Mouse (Mus musculus) kidney, postnatal 0 days (tissue): ENCODE results near the gene Insyn1. TPM values are rescaled to one million over a fixed set of nuclear protein-coding genes. Genes with fewer than 3 reads are reported as not detected.

Experiments used
- ATAC-seq: fragments of 200-750 bp; cut with Nextera tagmentation; replicated peaks from 2 replicates; pipeline ENCODE4 v1.8.0; 2017; ENCODE audit warnings: low read depth, moderate number of reproducible peaks, moderate TSS enrichment, moderate library complexity; ENCODE audit not compliant: low FRiP score
- DNase-seq: peaks from one replicate; pipeline ENCODE4 v3.0.0-alpha.2; 2016; ENCODE audit warnings: low spot score
- H3K27ac ChIP-seq: fragments of 300-500 bp; sonication (generic); 2 replicates; pipeline ENCODE4 v1.5.1; 2014; ENCODE audit warnings: mild to moderate bottlenecking
- H3K27me3 ChIP-seq: fragments of 300-500 bp; sonication (generic); 2 replicates; pipeline ENCODE4 v1.6.1; 2014; ENCODE audit warnings: low read length, mixed read lengths; ENCODE audit not compliant: insufficient read depth
- H3K36me3 ChIP-seq: fragments of 300-500 bp; sonication (generic); 2 replicates; pipeline ENCODE4 v1.6.1; 2014; ENCODE audit warnings: low read length, mixed read lengths; ENCODE audit not compliant: insufficient read depth
- H3K4me1 ChIP-seq: fragments of 300-500 bp; sonication (generic); replicated peaks from 2 replicates; pipeline ENCODE4 v1.6.1; 2014; ENCODE audit warnings: antibody characterized with exemption, low read length, mixed read lengths; ENCODE audit not compliant: insufficient read depth
- H3K4me2 ChIP-seq: fragments of 300-500 bp; sonication (generic); 2 replicates; pipeline ENCODE4 v1.6.1; 2014; ENCODE audit warnings: mild to moderate bottlenecking, low read length, moderate library complexity, mixed read lengths
- H3K4me3 ChIP-seq: fragments of 300-500 bp; sonication (generic); replicated peaks from 2 replicates; pipeline ENCODE4 v1.5.1; 2014; ENCODE audit warnings: low read depth, low read length
- H3K9ac ChIP-seq: fragments of 300-500 bp; sonication (generic); 2 replicates; pipeline ENCODE4 v1.6.1; 2014; ENCODE audit warnings: low read depth, low read length
- H3K9me3 ChIP-seq: fragments of 300-500 bp; sonication (generic); replicated peaks from 2 replicates; pipeline ENCODE4 v1.6.1; 2016; ENCODE audit warnings: low read length, inconsistent platforms, mixed read lengths
- CTCF ChIP-seq: IDR thresholded peaks from 2 replicates; pipeline ENCODE4 v1.5.1; 2016; ENCODE audit warnings: antibody characterized with exemption, low read depth, mild to moderate bottlenecking, moderate library complexity
- WGBS: fragments of 180-500 bp; shearing (Covaris S2); extraction: QIAGEN DNeasy Blood & Tissue Kit; methylation state at CpG from one replicate; pipeline ENCODE4 v1.1.7; 2014; 5-methylcytosine and 5-hydroxymethylcytosine counted together
- polyA plus RNA-seq: library from polyadenylated mRNA; unstranded; fragments of >200 nt; fragmentation: Nextera tagmentation; extraction: Ambion mirVana; gene quantifications from 2 replicates; pipeline ENCODE4 v1.2.1, GENCODE M21; 2015

Gene Insyn1
- polyA plus RNA-seq, 1 experiment from 2014 or later = 1.4 TPM

DNA sequence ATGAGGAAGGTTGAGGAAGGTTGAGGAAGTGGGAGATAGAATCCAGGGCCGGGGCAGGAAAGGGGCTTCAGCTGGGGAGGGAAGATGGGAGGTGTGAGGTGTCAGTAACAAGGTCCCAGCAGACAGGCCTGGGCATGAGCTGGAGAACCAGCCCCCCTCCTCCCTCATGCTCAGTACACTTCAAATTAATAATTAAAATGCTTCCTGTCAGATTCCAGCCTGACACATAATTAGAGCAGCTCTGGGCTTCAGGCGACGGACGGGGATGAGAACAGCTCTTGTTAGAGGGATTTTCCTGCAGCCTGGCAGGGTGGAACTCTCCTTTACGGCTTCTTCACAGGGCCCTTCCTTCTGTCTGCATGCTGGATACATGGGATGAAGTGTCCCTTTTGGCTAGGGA is 25.3 kb downstream of the Insyn1 start:
- TF ChIP-seq CTCF = no peak
- DNase-seq (no peak), ATAC-seq (no peak)
- H3K27me3 ChIP-seq = no peaks in the 10 kb centered on the region
- H3K4me2 ChIP-seq = no peak overlapping the region
- no peaks in the 10 kb centered on the region for H3K36me3 ChIP-seq
- no peak overlapping the region for H3K27ac ChIP-seq
- no peak overlapping the region for H3K4me3 ChIP-seq
- WGBS = 39% methylated on average over 5 of the region's 5 CpGs
- no peak overlapping the region for H3K9ac ChIP-seq
- H3K4me1 ChIP-seq = no peaks in the 10 kb centered on the region
- H3K9me3 ChIP-seq = no peaks in the 10 kb centered on the region

DNA sequence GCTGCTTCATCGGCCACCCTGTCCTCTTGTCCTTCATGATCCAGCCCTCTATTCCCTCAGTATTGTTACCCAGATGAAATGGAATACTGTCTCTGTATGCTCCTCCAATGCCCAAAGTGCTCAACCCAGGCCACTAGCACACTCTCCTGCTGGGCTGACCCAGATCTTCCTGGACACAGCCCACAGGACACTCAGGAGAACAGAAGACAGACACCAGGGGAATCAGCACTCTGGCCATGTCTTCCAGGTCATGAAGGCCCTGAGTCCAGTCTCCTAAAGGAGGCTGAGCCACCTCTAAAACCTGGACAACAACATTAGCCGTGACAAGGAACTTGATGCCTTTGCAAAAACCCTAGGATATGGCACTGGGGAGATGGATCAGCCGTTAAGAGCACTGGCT is 28.1 kb downstream of the Insyn1 start:
- 77% methylated on average over 3 of the region's 3 CpGs for WGBS

GRCm38 (mm10) chr9:58517866-58518750 is 29.7 kb downstream of the Insyn1 start:
- Histone ChIP-seq H3K27ac (no peak overlapping the region), H3K36me3 (no peaks in the 10 kb centered on the region), H3K9me3 (no peaks in the 10 kb centered on the region), H3K4me3 (no peak overlapping the region), H3K4me1 (no peaks in the 10 kb centered on the region), H3K27me3 (no peaks in the 10 kb centered on the region), H3K4me2 (no peak overlapping the region), H3K9ac (no peak overlapping the region)
- ATAC-seq (no peak), DNase-seq (peak; percentile 8)
- WGBS = 28% methylated on average over 9 of the region's 9 CpGs
- TF ChIP-seq CTCF = no peak

More for the DNA sequence above, 28.1 kb downstream of the Insyn1 start:
- Histone ChIP-seq H3K4me3 (no peak overlapping the region), H3K9ac (no peak overlapping the region), H3K4me1 (no peaks in the 10 kb centered on the region), H3K27ac (no peak overlapping the region), H3K27me3 (no peaks in the 10 kb centered on the region), H3K9me3 (no peaks in the 10 kb centered on the region), H3K4me2 (no peak overlapping the region), H3K36me3 (no peaks in the 10 kb centered on the region)
- no peak for DNase-seq
- no peak for TF ChIP-seq CTCF
- ATAC-seq = no peak

DNA sequence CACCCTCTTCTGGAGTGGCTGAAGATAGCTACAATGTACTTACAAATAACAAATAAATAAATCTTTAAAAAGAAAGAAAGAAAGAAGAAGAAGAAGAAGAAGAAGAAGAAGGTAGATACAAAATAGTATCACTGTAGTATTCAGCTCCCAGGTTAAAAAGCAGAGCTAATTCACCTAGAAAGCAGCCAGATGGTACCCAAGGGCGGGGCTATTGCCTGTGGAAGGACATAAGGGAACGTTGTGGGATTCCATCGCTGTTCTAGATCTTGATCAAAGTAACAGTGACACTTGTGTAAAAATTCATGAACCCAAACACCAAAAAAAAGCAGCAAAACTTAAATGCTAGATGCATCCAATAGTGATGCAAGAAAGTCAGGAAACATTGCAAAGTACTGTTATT is 31.6 kb downstream of the Insyn1 start:
- no peaks in the 10 kb centered on the region for H3K4me1 ChIP-seq
- H3K36me3 ChIP-seq = 0 out of 2 replicates have a peak, but pooled peaks cover 5% of the 10 kb centered on the region
- no peaks in the 10 kb centered on the region for H3K27me3 ChIP-seq
- no peak for ATAC-seq
- H3K9me3 ChIP-seq = no peaks in the 10 kb centered on the region
- 75% methylated on average over 3 of the region's 3 CpGs for WGBS
- no peak overlapping the region for H3K4me3 ChIP-seq
- no peak overlapping the region for H3K4me2 ChIP-seq
- no peak overlapping the region for H3K27ac ChIP-seq
- no peak overlapping the region for H3K9ac ChIP-seq
- no peak for TF ChIP-seq CTCF
- DNase-seq = no peak

DNA sequence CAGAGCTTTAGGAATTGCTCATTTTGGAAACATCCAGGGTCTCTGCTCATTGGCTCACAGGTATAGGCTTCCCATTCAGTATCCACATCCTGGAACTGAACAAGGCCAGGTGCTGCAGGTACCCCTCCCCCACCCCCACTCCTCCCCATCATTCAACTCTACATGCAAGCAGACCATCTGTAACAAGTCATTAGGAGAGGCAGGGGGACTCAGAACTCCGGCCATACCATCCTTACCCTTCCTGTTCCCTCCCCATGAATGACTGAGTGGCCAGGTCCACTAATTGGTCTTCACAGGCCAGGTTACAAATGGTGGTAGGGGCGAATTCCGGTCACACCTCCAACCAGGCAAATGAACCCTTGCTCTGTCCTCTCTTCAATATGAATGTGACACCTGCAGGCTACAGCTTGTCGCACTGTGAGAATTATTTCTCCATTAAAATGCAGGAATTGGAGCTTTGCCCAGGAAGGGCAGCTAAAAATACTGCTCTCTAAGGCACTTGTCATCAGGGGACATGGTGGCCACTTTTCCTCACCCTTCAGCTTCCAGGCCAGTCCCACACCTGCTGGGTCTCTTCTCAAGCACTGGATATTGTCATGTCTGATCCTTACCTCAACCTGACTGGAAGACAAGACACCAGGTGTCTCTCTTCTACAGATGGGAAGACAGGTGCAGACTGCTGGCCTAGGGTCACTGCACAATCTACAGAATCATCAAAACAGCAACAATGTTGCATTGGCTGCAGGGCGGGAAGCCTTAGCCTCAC is 32.6 kb downstream of the Insyn1 start:
- Histone ChIP-seq H3K27me3 (no peaks in the 10 kb centered on the region), H3K36me3 (0 out of 2 replicates have a peak, but pooled peaks cover 8% of the 10 kb centered on the region), H3K4me3 (no peak overlapping the region), H3K4me1 (no peaks in the 10 kb centered on the region), H3K9me3 (no peaks in the 10 kb centered on the region), H3K9ac (no peak overlapping the region), H3K4me2 (no peak overlapping the region), H3K27ac (no peak overlapping the region)
- TF ChIP-seq CTCF = no peak
- WGBS = 53% methylated on average over 5 of the region's 5 CpGs
- no peak for ATAC-seq
- no peak for DNase-seq

GRCm38 (mm10) chr9:58521883-58522423 is 33.5 kb downstream of the Insyn1 start:
- 40% methylated on average over 4 of the region's 4 CpGs for WGBS
- DNase-seq (peak; percentile 14), ATAC-seq (no peak)
- Histone ChIP-seq H3K27ac (no peak overlapping the region), H3K9ac (no peak overlapping the region), H3K4me3 (no peak overlapping the region), H3K9me3 (no peaks in the 10 kb centered on the region), H3K36me3 (0 out of 2 replicates have a peak, but pooled peaks cover 10% of the 10 kb centered on the region), H3K4me1 (no peaks in the 10 kb centered on the region), H3K27me3 (no peaks in the 10 kb centered on the region), H3K4me2 (no peak overlapping the region)
- no peak for TF ChIP-seq CTCF
